21 mouse cellular contexts compared by ENCODE assay signal in the genomic region with DNA sequence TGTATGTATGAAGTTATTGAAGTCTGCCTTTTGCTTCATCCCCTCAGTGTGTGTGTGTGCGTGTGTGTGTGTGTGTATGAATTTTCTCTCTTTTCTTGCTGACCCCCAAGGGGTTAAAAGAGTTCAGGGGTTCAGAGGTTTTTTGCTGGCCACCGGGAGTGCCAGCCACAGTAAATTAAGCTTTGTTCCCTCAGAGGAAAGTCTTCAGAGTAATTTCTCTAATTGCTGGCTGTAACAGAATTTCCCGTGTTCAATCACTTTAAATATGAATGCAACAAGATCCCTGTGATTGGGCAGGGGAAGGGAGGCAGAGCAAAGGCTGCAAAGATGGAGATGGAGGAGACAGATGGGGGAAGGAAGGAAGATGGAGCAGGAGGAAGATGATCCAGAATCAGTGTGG. TPM values are rescaled to one million over a fixed set of nuclear protein-coding genes. Genes with fewer than 3 reads are reported as not detected.
"Had no signal": no experiment of that assay in that cellular context is flagged by ENCODE, and none has a peak within 500 bp of the region (broad histone marks: within the 10 kb centered on the region; RNA-seq: fewer than 3 reads in every experiment).

No protein-coding gene starts in this region.

- H3K9ac ChIP-seq: lung, embryonic 14.5 days; midbrain, embryonic 12.5 days; neural tube, embryonic 13.5 days; neural tube, embryonic 15.5 days had no signal

- H3K4me3 ChIP-seq: midbrain, embryonic 10.5 days; midbrain, embryonic 12.5 days; myocyte; neural tube, embryonic 13.5 days; neural tube, embryonic 15.5 days had no signal

- DNase-seq: lung, adult 18-20 months; lung, embryonic 14.5 days; lung, postnatal 10 days; lung, postnatal 4 days; midbrain, embryonic 14.5 days; right cerebral cortex, adult 18-20 months; right cerebral cortex, postnatal 25 days; right cerebral cortex, postnatal 4 days; spleen, adult 18-20 months; thymus, adult 18-20 months; thymus, postnatal 14 days; thymus, postnatal 36 days had no signal

- H3K4me2 ChIP-seq: lung, embryonic 14.5 days; midbrain, embryonic 12.5 days; neural tube, embryonic 13.5 days; neural tube, embryonic 15.5 days had no signal

- ATAC-seq: midbrain, embryonic 16.5 days had no signal

- H3K36me3 ChIP-seq: midbrain, embryonic 10.5 days; midbrain, embryonic 12.5 days; neural tube, embryonic 13.5 days; neural tube, embryonic 15.5 days had no signal

- H3K27me3 ChIP-seq: midbrain, embryonic 12.5 days; neural tube, embryonic 13.5 days; neural tube, embryonic 15.5 days had no signal

- H3K27ac ChIP-seq: midbrain, embryonic 10.5 days; midbrain, embryonic 12.5 days; neural tube, embryonic 13.5 days; neural tube, embryonic 15.5 days had no signal

- H3K9me3 ChIP-seq: midbrain, embryonic 10.5 days; neural tube, embryonic 13.5 days; neural tube, embryonic 15.5 days had no signal

- H3K4me1 ChIP-seq: midbrain, embryonic 10.5 days; midbrain, embryonic 12.5 days; neural tube, embryonic 13.5 days; neural tube, embryonic 15.5 days had no signal

RNA-seq across cellular contexts. Expression of a gene that starts 3.3 kb away (rescaled TPM):
- total RNA-seq: megakaryocyte, adult 5-6 weeks; megakaryocyte-erythroid progenitor cell, adult 5-6 weeks had no signal
- polyA plus RNA-seq: small intestine, adult 2 months had no signal
